Mouse (Mus musculus) hindbrain, postnatal 0 days (tissue): ENCODE measurements at regions not wholly inside any gene's neighbourhood (a gene's known extent, or its start where the extent isn't known, plus 50 kb on each side); places are given as distances from the start of the nearest gene placed in this dataset.

ENCODE experiments used
- ATAC-seq: fragments of 200-750 bp; cut with Nextera tagmentation; 2 replicates; pipeline ENCODE4 v1.8.0; 2017; ENCODE audit warnings: mild to moderate bottlenecking, moderate TSS enrichment, moderate library complexity
- DNase-seq: peaks from one replicate; pipeline ENCODE4 v3.0.0-alpha.2; 2015; ENCODE audit warnings: low spot score
- H3K27ac ChIP-seq: fragments of 300-500 bp; sonication (generic); 2 replicates; pipeline ENCODE4 v1.5.1; 2014; ENCODE audit warnings: mild to moderate bottlenecking
- H3K27me3 ChIP-seq: fragments of 300-500 bp; sonication (generic); 2 replicates; pipeline ENCODE4 v1.6.1; 2014; ENCODE audit warnings: low read length, mixed read lengths; ENCODE audit not compliant: insufficient read depth
- H3K36me3 ChIP-seq: fragments of 300-500 bp; sonication (generic); 2 replicates; pipeline ENCODE4 v1.6.1; 2014; ENCODE audit warnings: low read length, mixed read lengths; ENCODE audit not compliant: insufficient read depth
- H3K4me1 ChIP-seq: fragments of 300-500 bp; sonication (generic); 2 replicates; pipeline ENCODE4 v1.6.1; 2014; ENCODE audit warnings: antibody characterized with exemption, low read length, mixed read lengths; ENCODE audit not compliant: insufficient read depth
- H3K4me2 ChIP-seq: fragments of 300-500 bp; sonication (generic); 2 replicates; pipeline ENCODE4 v1.6.1; 2014; ENCODE audit warnings: low read depth, mild to moderate bottlenecking, low read length, moderate library complexity, mixed read lengths
- H3K4me3 ChIP-seq: fragments of 300-500 bp; sonication (generic); 2 replicates; pipeline ENCODE4 v1.5.1; 2014; ENCODE audit warnings: low read length
- H3K9ac ChIP-seq: fragments of 300-500 bp; sonication (generic); replicated peaks from 2 replicates; pipeline ENCODE4 v1.6.1; 2014; ENCODE audit warnings: mild to moderate bottlenecking, low read length, moderate library complexity, mixed read lengths
- H3K9me3 ChIP-seq: fragments of 300-500 bp; sonication (generic); 2 replicates; pipeline ENCODE4 v1.6.1; 2016; ENCODE audit warnings: low read length, mixed read lengths
- CTCF ChIP-seq: IDR thresholded peaks from 2 replicates; pipeline ENCODE4 v1.5.1; 2016; ENCODE audit warnings: antibody characterized with exemption, control low read depth, low read depth
- WGBS: fragments of 180-500 bp; shearing (Covaris S2); extraction: QIAGEN DNeasy Blood & Tissue Kit; methylation state at CpG from one replicate; pipeline ENCODE4 v1.1.7; 2014; 5-methylcytosine and 5-hydroxymethylcytosine counted together

- TF ChIP-seq CTCF = no peak
- Histone ChIP-seq H3K9ac (no peak overlapping the region), H3K4me1 (no peaks in the 10 kb centered on the region), H3K36me3 (no peaks in the 10 kb centered on the region), H3K4me3 (no peak overlapping the region), H3K9me3 (no peaks in the 10 kb centered on the region), H3K27ac (no peak overlapping the region), H3K27me3 (no peaks in the 10 kb centered on the region), H3K4me2 (no peak overlapping the region)
- DNase-seq (no peak), ATAC-seq (no peak)
- WGBS = 15% methylated on average over 1 of the region's 2 CpGs
Observed at GRCm38 (mm10) chr10:56752134-56752533, 375.0 kb downstream of the Gja1 start.

- H3K27me3 ChIP-seq = no peaks in the 10 kb centered on the region
- H3K9ac ChIP-seq = no peak overlapping the region
- 43% methylated on average over 2 of the region's 2 CpGs for WGBS
- TF ChIP-seq CTCF = no peak
- H3K4me1 ChIP-seq = no peaks in the 10 kb centered on the region
- DNase-seq (no peak), ATAC-seq (no peak)
- no peak overlapping the region for H3K27ac ChIP-seq
- H3K36me3 ChIP-seq = no peaks in the 10 kb centered on the region
- no peak overlapping the region for H3K4me3 ChIP-seq
- H3K4me2 ChIP-seq = no peak overlapping the region
- no peaks in the 10 kb centered on the region for H3K9me3 ChIP-seq
Observed at GRCm38 (mm10) chr10:56753576-56753975, 376.4 kb downstream of the Gja1 start.

- Histone ChIP-seq H3K9ac (no peak overlapping the region), H3K4me1 (no peaks in the 10 kb centered on the region), H3K27me3 (no peaks in the 10 kb centered on the region), H3K36me3 (no peaks in the 10 kb centered on the region), H3K4me2 (no peak overlapping the region), H3K27ac (0 out of 2 replicates have a peak overlapping the region, but pooled peaks have one; percentile 15), H3K9me3 (no peaks in the 10 kb centered on the region), H3K4me3 (no peak overlapping the region)
- no peak for DNase-seq
- WGBS = 70% methylated on average over 11 of the region's 11 CpGs
- ATAC-seq = no peak
- TF ChIP-seq CTCF = no peak
Observed at GRCm38 (mm10) chr10:56754546-56755175, 377.5 kb downstream of the Gja1 start.

GRCm38 (mm10) chr10:56770629-56771028, 393.5 kb downstream of the Gja1 start:
- no peaks in the 10 kb centered on the region for H3K9me3 ChIP-seq
- 90% methylated on average over 4 of the region's 4 CpGs for WGBS
- no peak overlapping the region for H3K27ac ChIP-seq
- H3K27me3 ChIP-seq = no peaks in the 10 kb centered on the region
- no peak for ATAC-seq
- H3K4me2 ChIP-seq = no peak overlapping the region
- TF ChIP-seq CTCF = no peak
- no peaks in the 10 kb centered on the region for H3K36me3 ChIP-seq
- H3K4me1 ChIP-seq = no peaks in the 10 kb centered on the region
- DNase-seq = no peak
- no peak overlapping the region for H3K4me3 ChIP-seq
- H3K9ac ChIP-seq = no peak overlapping the region

- H3K4me2 ChIP-seq = no peak overlapping the region
- no peaks in the 10 kb centered on the region for H3K9me3 ChIP-seq
- H3K9ac ChIP-seq = no peak overlapping the region
- no peak for TF ChIP-seq CTCF
- no peak for ATAC-seq
- WGBS = 66% methylated on average over 2 of the region's 2 CpGs
- no peak overlapping the region for H3K4me3 ChIP-seq
- no peak overlapping the region for H3K27ac ChIP-seq
- H3K27me3 ChIP-seq = no peaks in the 10 kb centered on the region
- no peaks in the 10 kb centered on the region for H3K36me3 ChIP-seq
- no peaks in the 10 kb centered on the region for H3K4me1 ChIP-seq
- DNase-seq = no peak
Observed at GRCm38 (mm10) chr10:56782265-56782664, 405.1 kb downstream of the Gja1 start.

GRCm38 (mm10) chr10:56783941-56784340, 406.8 kb downstream of the Gja1 start:
- TF ChIP-seq CTCF = no peak
- DNase-seq (no peak), ATAC-seq (no peak)
- Histone ChIP-seq H3K4me2 (no peak overlapping the region), H3K27ac (no peak overlapping the region), H3K27me3 (no peaks in the 10 kb centered on the region), H3K4me3 (no peak overlapping the region), H3K4me1 (no peaks in the 10 kb centered on the region), H3K9me3 (no peaks in the 10 kb centered on the region), H3K9ac (no peak overlapping the region), H3K36me3 (no peaks in the 10 kb centered on the region)
- WGBS = 85% methylated on average over 4 of the region's 4 CpGs

GRCm38 (mm10) chr10:56788081-56788480, 411.0 kb downstream of the Gja1 start:
- no peaks in the 10 kb centered on the region for H3K27me3 ChIP-seq
- no peak overlapping the region for H3K9ac ChIP-seq

More at GRCm38 (mm10) chr10:56788081-56788480, 411.0 kb downstream of the Gja1 start:
- DNase-seq = peak; percentile 7
- no peaks in the 10 kb centered on the region for H3K4me1 ChIP-seq
- H3K4me2 ChIP-seq = no peak overlapping the region
- no peak for TF ChIP-seq CTCF
- no peak overlapping the region for H3K4me3 ChIP-seq
- no peaks in the 10 kb centered on the region for H3K9me3 ChIP-seq
- H3K36me3 ChIP-seq = no peaks in the 10 kb centered on the region
- 60% methylated on average over 4 of the region's 4 CpGs for WGBS
- H3K27ac ChIP-seq = no peak overlapping the region
- no peak for ATAC-seq
